Mouse (Mus musculus): ENCODE measurements at regions not wholly inside any gene's neighbourhood (a gene's known extent, or its start where the extent isn't known, plus 50 kb on each side); places are given as distances from the start of the nearest gene placed in this dataset.

DNA sequence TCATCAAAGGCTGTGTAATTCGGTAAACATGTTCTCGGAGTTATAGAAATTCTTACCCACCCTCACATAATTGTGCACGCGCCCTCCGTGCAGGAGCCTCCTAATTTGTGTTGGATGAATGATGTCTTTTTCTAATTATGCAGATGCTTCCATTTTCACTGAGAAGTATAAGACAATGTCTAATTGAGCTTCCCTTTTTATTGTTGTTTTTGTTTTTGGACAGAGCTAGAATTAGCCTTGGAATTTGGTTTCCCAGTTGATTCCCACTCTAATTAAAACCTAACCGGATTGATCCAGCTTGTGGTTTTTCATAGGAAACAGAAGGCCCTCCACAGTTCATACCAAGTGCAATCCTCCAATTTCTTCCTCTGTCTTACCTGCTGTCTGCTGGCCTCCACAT lies 616.2 kb upstream of the Nrp1 start:
- Histone ChIP-seq H3K36me3 (ENCODE audit: control insufficient read depth, insufficient read depth) (no peaks in the 10 kb centered on the region), H3K27me3 (ENCODE audit: control insufficient read depth, insufficient read depth, low read length) (no peaks in the 10 kb centered on the region), H3K4me2 (ENCODE audit: low read depth, low read length) (no peak overlapping the region), H3K27ac (ENCODE audit: low read length) (no peak overlapping the region), H3K4me1 (ENCODE audit: control insufficient read depth, insufficient read depth, low read length) (no peaks in the 10 kb centered on the region), H3K4me3 (ENCODE audit: low read length) (no peak overlapping the region), H3K9ac (ENCODE audit: low read length) (no peak overlapping the region), H3K9me3 (replicated peaks; ENCODE audit: control insufficient read depth, low read length) (no peaks in the 10 kb centered on the region)
- ATAC-seq (replicated peaks; ENCODE audit: extremely low read depth, insufficient read depth, low FRiP score) = no peak
- 84% methylated on average over 6 of the region's 6 CpGs for WGBS

GRCm38 (mm10) chr8:127745221-127745620 lies 613.2 kb upstream of the Nrp1 start:
- Histone ChIP-seq H3K27ac (ENCODE audit: low read length) (no peak overlapping the region), H3K4me1 (ENCODE audit: control insufficient read depth, insufficient read depth, low read length) (no peaks in the 10 kb centered on the region), H3K4me3 (ENCODE audit: low read length) (no peak overlapping the region), H3K36me3 (ENCODE audit: control insufficient read depth, insufficient read depth) (no peaks in the 10 kb centered on the region), H3K4me2 (ENCODE audit: low read depth, low read length) (no peak overlapping the region), H3K9me3 (replicated peaks; ENCODE audit: control insufficient read depth, low read length) (no peaks in the 10 kb centered on the region), H3K27me3 (ENCODE audit: control insufficient read depth, insufficient read depth, low read length) (no peaks in the 10 kb centered on the region), H3K9ac (ENCODE audit: low read length) (no peak overlapping the region)
- 83% methylated on average over 4 of the region's 4 CpGs for WGBS
- ATAC-seq (replicated peaks; ENCODE audit: extremely low read depth, insufficient read depth, low FRiP score) = no peak

DNA sequence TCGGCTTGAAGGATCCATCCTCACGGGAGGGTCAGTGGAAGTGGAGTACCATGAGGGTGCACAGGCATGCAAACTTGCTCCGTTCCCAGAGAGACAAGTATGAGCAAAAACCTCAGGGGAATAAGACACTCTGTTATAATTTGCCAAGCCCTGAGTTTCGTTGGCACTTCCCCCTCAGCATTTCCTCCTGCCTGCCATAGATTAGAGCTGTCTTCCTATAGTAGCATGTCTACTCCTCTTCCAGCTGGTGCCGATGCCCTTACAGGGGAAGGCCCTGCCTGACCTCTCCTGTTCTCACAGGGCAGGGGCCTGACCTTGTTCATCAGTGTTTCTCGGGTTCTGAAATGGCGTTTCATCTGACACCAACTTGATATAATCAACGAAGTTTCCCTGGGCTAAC lies 611.9 kb upstream of the Nrp1 start:
- no peak overlapping the region for H3K9ac ChIP-seq (ENCODE audit: low read length)
- no peak for ATAC-seq (replicated peaks; ENCODE audit: extremely low read depth, insufficient read depth, low FRiP score)
- 65% methylated on average over 8 of the region's 8 CpGs for WGBS
- no peak overlapping the region for H3K4me3 ChIP-seq (ENCODE audit: low read length)
- no peaks in the 10 kb centered on the region for H3K36me3 ChIP-seq (ENCODE audit: control insufficient read depth, insufficient read depth)
- H3K4me2 ChIP-seq (ENCODE audit: low read depth, low read length) = no peak overlapping the region
- no peaks in the 10 kb centered on the region for H3K27me3 ChIP-seq (ENCODE audit: control insufficient read depth, insufficient read depth, low read length)
- no peaks in the 10 kb centered on the region for H3K9me3 ChIP-seq (replicated peaks; ENCODE audit: control insufficient read depth, low read length)
- H3K27ac ChIP-seq (ENCODE audit: low read length) = no peak overlapping the region
- no peaks in the 10 kb centered on the region for H3K4me1 ChIP-seq (ENCODE audit: control insufficient read depth, insufficient read depth, low read length)

DNA sequence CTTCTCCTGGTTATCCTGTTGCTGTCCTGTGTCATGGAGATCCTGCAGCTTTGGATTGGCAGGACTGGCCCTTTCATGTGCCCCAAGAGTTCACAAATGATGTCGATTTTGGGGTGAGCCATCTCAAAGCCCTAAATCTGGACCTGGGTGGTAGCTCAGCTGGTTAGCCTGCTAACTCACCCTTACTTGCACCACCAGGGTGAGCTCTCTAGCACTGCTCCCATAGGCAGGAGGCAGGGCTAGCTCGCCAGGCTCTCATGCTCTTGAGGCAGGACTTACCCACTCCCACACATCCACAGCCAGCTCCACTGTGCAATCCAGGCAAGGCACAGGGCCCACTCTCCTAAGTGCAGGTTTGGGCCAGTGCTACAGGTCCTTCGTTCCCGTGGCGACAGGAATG lies 605.5 kb upstream of the Nrp1 start:
- 76% methylated on average over 5 of the region's 5 CpGs for WGBS
- Histone ChIP-seq H3K4me3 (ENCODE audit: low read length) (no peak overlapping the region), H3K4me2 (ENCODE audit: low read depth, low read length) (no peak overlapping the region), H3K27ac (ENCODE audit: low read length) (no peak overlapping the region), H3K4me1 (ENCODE audit: control insufficient read depth, insufficient read depth, low read length) (0 out of 2 replicates have a peak, but pooled peaks cover 2% of the 10 kb centered on the region), H3K9ac (ENCODE audit: low read length) (no peak overlapping the region), H3K9me3 (replicated peaks; ENCODE audit: control insufficient read depth, low read length) (no peaks in the 10 kb centered on the region), H3K27me3 (ENCODE audit: control insufficient read depth, insufficient read depth, low read length) (no peaks in the 10 kb centered on the region), H3K36me3 (ENCODE audit: control insufficient read depth, insufficient read depth) (no peaks in the 10 kb centered on the region)
- ATAC-seq (replicated peaks; ENCODE audit: extremely low read depth, insufficient read depth, low FRiP score) = no peak

- Histone ChIP-seq H3K36me3 (ENCODE audit: control insufficient read depth, insufficient read depth) (no peaks in the 10 kb centered on the region), H3K27ac (ENCODE audit: low read length) (no peak overlapping the region), H3K4me1 (ENCODE audit: control insufficient read depth, insufficient read depth, low read length) (0 out of 2 replicates have a peak, but pooled peaks cover 2% of the 10 kb centered on the region), H3K4me3 (ENCODE audit: low read length) (no peak overlapping the region), H3K9ac (ENCODE audit: low read length) (no peak overlapping the region), H3K4me2 (ENCODE audit: low read depth, low read length) (no peak overlapping the region), H3K9me3 (replicated peaks; ENCODE audit: control insufficient read depth, low read length) (no peaks in the 10 kb centered on the region), H3K27me3 (ENCODE audit: control insufficient read depth, insufficient read depth, low read length) (no peaks in the 10 kb centered on the region)
- no peak; the same call in 1 of the 2 replicates for ATAC-seq (replicated peaks; ENCODE audit: extremely low read depth, insufficient read depth, low FRiP score)
- WGBS = 69% methylated on average over 5 of the region's 5 CpGs
Measured at GRCm38 (mm10) chr8:127753793-127754565, 604.4 kb upstream of the Nrp1 start.

GRCm38 (mm10) chr8:127757396-127757795 lies 601.0 kb upstream of the Nrp1 start:
- Histone ChIP-seq H3K9me3 (replicated peaks; ENCODE audit: control insufficient read depth, low read length) (no peaks in the 10 kb centered on the region), H3K36me3 (ENCODE audit: control insufficient read depth, insufficient read depth) (no peaks in the 10 kb centered on the region), H3K27ac (ENCODE audit: low read length) (peak overlapping the region; percentile 8; the same call in 1 of the 2 replicates), H3K4me1 (ENCODE audit: control insufficient read depth, insufficient read depth, low read length) (0 out of 2 replicates have a peak, but pooled peaks cover 2% of the 10 kb centered on the region), H3K9ac (ENCODE audit: low read length) (no peak overlapping the region), H3K27me3 (ENCODE audit: control insufficient read depth, insufficient read depth, low read length) (no peaks in the 10 kb centered on the region), H3K4me3 (ENCODE audit: low read length) (no peak overlapping the region), H3K4me2 (ENCODE audit: low read depth, low read length) (no peak overlapping the region)
- 55% methylated on average over 2 of the region's 2 CpGs for WGBS
- no peak for ATAC-seq (replicated peaks; ENCODE audit: extremely low read depth, insufficient read depth, low FRiP score)

DNA sequence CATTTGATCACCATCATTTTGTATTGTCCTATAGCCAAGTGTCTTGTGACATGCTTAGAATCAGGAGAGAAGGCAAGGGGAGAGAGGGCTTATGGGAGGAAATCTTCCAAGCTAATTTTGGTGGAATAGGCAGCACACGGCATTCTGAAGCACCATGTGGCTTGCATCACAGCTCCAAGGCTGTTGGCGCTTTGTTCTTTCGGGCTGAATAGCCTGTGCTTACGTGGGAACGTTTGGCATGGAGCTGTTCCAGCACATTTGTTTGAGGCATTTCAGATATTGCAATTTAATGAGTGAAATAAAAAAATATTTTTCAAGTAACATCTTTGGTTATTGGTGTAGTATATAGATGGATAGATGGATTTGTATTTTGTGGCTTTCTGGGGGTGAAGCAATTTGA lies 598.5 kb upstream of the Nrp1 start:
- no peak overlapping the region for H3K4me2 ChIP-seq (ENCODE audit: low read depth, low read length)
- no peak for ATAC-seq (replicated peaks; ENCODE audit: extremely low read depth, insufficient read depth, low FRiP score)
- H3K27me3 ChIP-seq (ENCODE audit: control insufficient read depth, insufficient read depth, low read length) = no peaks in the 10 kb centered on the region
- no peaks in the 10 kb centered on the region for H3K4me1 ChIP-seq (ENCODE audit: control insufficient read depth, insufficient read depth, low read length)
- no peak overlapping the region for H3K9ac ChIP-seq (ENCODE audit: low read length)
- H3K27ac ChIP-seq (ENCODE audit: low read length) = no peak overlapping the region
- WGBS = 65% methylated on average over 5 of the region's 5 CpGs
- H3K36me3 ChIP-seq (ENCODE audit: control insufficient read depth, insufficient read depth) = no peaks in the 10 kb centered on the region
- H3K9me3 ChIP-seq (replicated peaks; ENCODE audit: control insufficient read depth, low read length) = no peaks in the 10 kb centered on the region
- H3K4me3 ChIP-seq (ENCODE audit: low read length) = no peak overlapping the region

GRCm38 (mm10) chr8:127765199-127765598 lies 593.2 kb upstream of the Nrp1 start:
- ATAC-seq (replicated peaks; ENCODE audit: extremely low read depth, insufficient read depth, low FRiP score) = no peak
- WGBS = 65% methylated on average over 5 of the region's 5 CpGs
- H3K27ac ChIP-seq (ENCODE audit: low read length) = no peak overlapping the region
- H3K9me3 ChIP-seq (replicated peaks; ENCODE audit: control insufficient read depth, low read length) = no peaks in the 10 kb centered on the region
- no peak overlapping the region for H3K9ac ChIP-seq (ENCODE audit: low read length)
- H3K27me3 ChIP-seq (ENCODE audit: control insufficient read depth, insufficient read depth, low read length) = no peaks in the 10 kb centered on the region
- H3K4me2 ChIP-seq (ENCODE audit: low read depth, low read length) = no peak overlapping the region
- no peak overlapping the region for H3K4me3 ChIP-seq (ENCODE audit: low read length)
- H3K36me3 ChIP-seq (ENCODE audit: control insufficient read depth, insufficient read depth) = no peaks in the 10 kb centered on the region
- peaks cover 2% of the 10 kb centered on the region; the same call in 1 of the 2 replicates for H3K4me1 ChIP-seq (ENCODE audit: control insufficient read depth, insufficient read depth, low read length)

DNA sequence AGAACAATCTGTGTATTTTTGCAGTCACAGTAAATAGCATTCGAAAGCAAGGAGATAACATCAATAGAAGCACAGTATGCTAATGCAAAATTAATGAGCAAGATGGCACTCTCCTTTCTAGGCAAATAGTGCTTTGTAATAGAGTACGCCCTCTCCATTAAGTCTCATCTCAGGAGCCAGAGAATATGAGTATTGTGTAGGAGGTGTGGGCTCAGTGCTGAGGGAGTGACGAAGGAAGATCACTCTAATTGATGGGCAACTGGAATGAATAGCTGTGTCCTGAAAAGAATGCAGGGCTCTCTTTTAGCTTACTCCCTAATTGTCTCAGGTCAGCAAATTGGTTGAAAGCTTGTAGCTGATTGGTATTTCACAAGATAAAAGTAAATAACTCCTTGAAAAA lies 590.1 kb upstream of the Nrp1 start:
- Histone ChIP-seq H3K9ac (ENCODE audit: low read length) (no peak overlapping the region), H3K27me3 (ENCODE audit: control insufficient read depth, insufficient read depth, low read length) (no peaks in the 10 kb centered on the region), H3K36me3 (ENCODE audit: control insufficient read depth, insufficient read depth) (no peaks in the 10 kb centered on the region), H3K4me1 (ENCODE audit: control insufficient read depth, insufficient read depth, low read length) (peaks cover 2% of the 10 kb centered on the region; the same call in 1 of the 2 replicates), H3K4me2 (ENCODE audit: low read depth, low read length) (no peak overlapping the region), H3K4me3 (ENCODE audit: low read length) (no peak overlapping the region), H3K27ac (ENCODE audit: low read length) (no peak overlapping the region), H3K9me3 (replicated peaks; ENCODE audit: control insufficient read depth, low read length) (0 out of 2 replicates have a peak, but pooled peaks cover 2% of the 10 kb centered on the region)
- WGBS = 84% methylated on average over 3 of the region's 3 CpGs
- ATAC-seq (replicated peaks; ENCODE audit: extremely low read depth, insufficient read depth, low FRiP score) = no peak

Data from heart, embryonic 16.5 days (tissue).